Mouse (Mus musculus) gastrocnemius, postnatal 10 days (tissue): ENCODE measurements around the gene Brsk2. TPM values are rescaled to one million over a fixed set of nuclear protein-coding genes. Genes with fewer than 3 reads are reported as not detected.

Source experiments
- DNase-seq: peaks from one replicate; pipeline ENCODE4 v3.0.0; 2021; ENCODE audit warnings: mixed read lengths
- microRNA-seq, 2 experiments: library from miRNA; unstranded; fragments of <30 nt; microRNA quantifications; one replicate each; pipeline ENCODE4 v1.2.0; 2021
- total RNA-seq, 2 experiments: library from RNA; stranded (reverse); gene quantifications; 2 replicates each; pipeline ENCODE4 v1.2.3; 2021

The Brsk2 gene
- total RNA-seq, 2 experiments from 2014 or later: 0.85 to 1.1 TPM

DNA sequence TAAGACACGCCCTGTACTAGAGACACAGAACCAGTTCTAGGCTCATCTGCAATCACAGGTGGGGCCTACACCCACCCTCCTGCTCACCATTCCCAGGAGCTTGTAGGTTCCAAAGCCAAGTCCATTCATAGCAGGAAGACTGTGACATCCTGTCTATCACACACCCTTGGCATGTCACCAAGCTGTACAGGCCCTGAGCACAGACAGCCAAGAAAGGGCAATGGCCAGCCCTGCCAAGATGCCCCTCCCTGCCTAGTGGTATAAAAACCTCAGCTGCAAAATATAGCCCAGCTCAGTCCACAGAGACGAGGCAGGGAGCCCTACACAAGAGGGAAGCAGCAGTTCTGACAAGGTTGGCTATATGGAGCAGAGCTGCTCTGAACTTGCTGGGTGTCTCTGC, 84.6 kb downstream of the Brsk2 start:
- peak; percentile 48 for DNase-seq

DNA sequence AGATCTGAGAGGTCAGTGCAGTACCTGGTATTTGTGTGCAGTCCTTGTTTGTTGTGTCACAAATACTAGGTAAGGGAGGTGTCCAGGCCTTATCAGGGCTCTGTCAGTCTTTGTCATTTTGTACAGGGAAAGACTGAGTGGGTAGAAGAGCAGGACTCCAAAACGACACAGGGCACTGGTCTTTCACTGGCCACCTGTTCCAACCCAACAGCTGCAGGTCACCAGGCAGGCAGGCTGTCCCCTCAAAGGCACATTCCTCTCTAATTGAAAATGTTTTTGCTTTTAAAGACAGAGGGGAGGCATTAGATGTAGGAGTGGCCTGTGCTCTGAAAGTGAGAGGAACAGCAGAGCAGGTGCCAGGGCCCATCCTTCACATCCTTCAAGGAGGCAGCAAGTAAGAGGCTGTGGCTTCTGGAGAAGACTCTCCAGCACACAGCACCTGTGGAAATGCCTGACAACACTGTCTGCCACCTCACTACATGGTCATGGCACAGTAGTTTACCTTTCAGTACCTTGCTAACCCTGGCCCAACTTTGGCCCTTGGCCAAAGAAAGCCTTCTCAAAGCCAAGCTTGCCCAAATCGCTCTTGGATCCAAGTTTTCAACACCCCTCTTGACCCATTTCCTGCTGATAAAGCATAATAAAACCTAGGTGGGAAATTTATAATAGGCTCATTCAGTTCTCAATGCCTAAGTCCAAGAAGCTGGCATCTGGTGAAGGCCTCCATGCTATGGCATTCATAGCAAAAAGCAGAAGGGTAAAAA, 85.7 kb downstream of the Brsk2 start:
- DNase-seq: peak; percentile 18

DNA sequence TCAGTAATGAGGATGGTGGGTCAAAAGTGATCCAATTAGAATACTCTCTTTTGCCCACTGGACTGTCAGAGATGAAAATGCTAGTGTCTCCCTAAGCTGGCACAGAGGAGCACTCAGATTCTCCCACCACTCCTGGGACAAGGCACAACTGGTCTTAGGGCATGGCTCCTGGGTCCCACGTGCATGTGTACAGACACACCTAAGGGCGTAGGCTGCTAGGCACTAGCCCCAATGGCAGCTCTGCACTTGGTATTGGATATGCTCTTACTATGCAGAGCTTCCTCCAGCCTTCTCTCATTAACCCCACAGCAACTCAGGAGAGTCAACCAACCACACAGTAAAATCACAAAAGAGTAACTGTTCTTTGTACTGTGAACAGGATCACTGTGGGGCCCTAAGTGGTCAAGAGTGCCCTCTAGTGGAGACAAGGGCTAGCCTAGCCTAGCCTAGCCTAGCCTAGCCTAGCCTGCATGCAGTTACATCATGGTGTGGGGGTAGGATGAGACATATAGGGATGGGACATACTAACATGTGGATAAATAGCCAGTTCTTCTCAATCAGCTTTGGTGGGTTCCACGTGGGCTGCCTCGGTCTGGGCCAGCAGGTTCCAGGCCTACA, 88.1 kb downstream of the Brsk2 start:
- DNase-seq: peak; percentile 14

DNA sequence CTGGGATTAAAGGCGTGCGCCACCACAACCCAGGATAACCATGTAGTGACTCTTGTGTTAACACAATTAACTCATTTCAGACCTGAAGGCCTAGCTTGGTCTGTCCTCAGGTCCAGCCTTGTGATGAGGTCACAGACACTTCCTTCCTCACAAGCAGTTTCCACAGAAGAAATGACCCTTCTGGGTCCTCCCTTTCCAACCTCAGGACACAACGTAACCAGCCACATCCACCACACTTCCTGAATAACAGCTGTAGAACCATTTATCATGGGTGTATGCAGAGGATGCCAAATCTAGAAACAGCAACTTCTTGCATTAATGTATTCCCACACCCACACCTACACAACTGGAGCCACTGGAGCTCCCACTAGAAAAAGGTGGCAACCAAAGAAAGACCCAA, 91.2 kb downstream of the Brsk2 start:
- DNase-seq: no peak

DNA sequence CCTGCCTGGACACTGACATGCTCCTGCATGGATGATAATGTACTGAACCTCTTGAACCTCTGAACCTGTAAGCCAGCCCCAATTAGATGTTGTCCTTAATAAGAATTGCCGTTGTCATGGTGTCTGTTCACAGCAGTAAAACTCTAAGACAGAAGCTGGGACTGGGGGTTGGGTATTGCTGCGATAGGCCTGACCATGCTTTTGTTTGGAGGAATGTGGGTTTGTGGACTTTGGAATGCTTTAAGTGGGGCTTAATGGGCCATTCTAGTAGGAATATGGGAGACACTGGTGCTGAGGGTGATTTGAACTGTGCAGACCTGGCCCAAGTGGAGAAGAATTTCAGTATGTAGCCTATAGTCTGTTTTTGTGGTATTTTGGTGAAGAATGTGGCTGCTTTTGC, 95.8 kb downstream of the Brsk2 start:
- no peak for DNase-seq

DNA sequence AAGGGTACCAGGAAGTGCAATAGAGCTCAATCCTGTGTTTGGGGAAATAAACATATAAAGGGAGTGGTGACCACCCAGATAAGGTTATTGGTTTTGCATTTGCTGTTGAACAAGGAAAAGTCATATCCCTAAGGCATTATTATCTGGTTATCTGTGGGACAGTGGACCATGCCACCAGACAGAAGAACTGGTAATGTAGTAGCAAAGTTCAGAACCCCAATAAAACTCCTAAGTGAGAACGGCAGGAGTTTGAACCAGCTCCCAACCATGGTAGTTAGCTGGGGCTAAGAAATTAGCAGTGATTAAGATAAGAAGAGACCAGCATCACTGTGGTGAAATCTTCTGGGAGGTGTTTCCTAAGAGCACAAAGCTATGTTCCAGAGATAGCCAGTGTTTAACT, 96.4 kb downstream of the Brsk2 start:
- DNase-seq: no peak

DNA sequence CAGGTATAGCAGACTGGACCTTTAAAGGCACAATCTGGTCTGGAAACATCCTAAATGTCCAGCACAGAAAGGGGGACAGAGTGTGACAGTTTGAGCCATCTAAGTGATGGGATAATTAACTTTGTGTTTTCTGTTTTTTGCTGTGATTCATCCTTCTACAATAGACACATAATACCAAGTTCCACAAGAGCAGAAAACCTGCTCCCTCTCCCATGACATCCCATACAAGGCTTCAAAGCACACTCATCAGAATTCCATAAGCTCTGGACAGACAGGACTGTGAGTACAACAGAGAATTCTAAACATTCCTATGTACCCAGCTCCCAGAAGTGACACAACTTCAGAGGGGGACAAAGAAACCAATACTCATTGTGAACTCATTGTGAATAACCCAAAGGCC, 101.0 kb downstream of the Brsk2 start:
- no peak for DNase-seq

Small RNA genes lying within 50 kb of the gene (microRNA-seq; reads per million reads assigned to microRNA genes)
- gene Mir3104: 0 reads per million in 2 experiments

Other genes with a start within 250 kb of the Brsk2 start
- not detected for gene Muc5ac, start 160.8 kb upstream of the Brsk2 start, total RNA-seq
- under 1 TPM in 1 of 2 experiments, not detected in 1; 0.02 TPM for gene Muc5b, start 110.7 kb upstream of the Brsk2 start, total RNA-seq
- gene Tollip, start 31.2 kb upstream of the Brsk2 start, total RNA-seq: 10 to 100 TPM; 28.9 to 29.3 TPM
- gene Mob2, start 111.3 kb downstream of the Brsk2 start, total RNA-seq: 10 to 100 TPM; 30.1 to 36.7 TPM
- 10 to 100 TPM; 16.8 to 17.3 TPM for gene Dusp8, start 146.1 kb downstream of the Brsk2 start, total RNA-seq
- not detected for gene Gm45618, start 171.0 kb downstream of the Brsk2 start, total RNA-seq
- gene Gm39115, start 186.3 kb downstream of the Brsk2 start, total RNA-seq: not detected
- not detected for gene Gm45337, start 194.9 kb downstream of the Brsk2 start, total RNA-seq
- gene Gm29735, start 207.4 kb downstream of the Brsk2 start, total RNA-seq: not detected
- gene Gm4553, start 216.0 kb downstream of the Brsk2 start, total RNA-seq: not detected
- not detected for gene Krtap5-2, start 226.3 kb downstream of the Brsk2 start, total RNA-seq
- not detected for gene Gm10153, start 240.6 kb downstream of the Brsk2 start, total RNA-seq